Mouse (Mus musculus): ENCODE measurements around the gene Slc35g3. TPM values are rescaled to one million over a fixed set of nuclear protein-coding genes. Genes with fewer than 3 reads are reported as not detected.

Slc35g3 gene
- total RNA-seq, 1 experiment: 0.22 TPM

GRCm38 (mm10) chr11:69793429-69793828 is 31.7 kb upstream of the Slc35g3 start:
- Histone ChIP-seq H3K4me3 (ENCODE audit: insufficient read depth in 1 of 2, low read depth in 1 of 2, low read length in 2 of 2, poor library complexity in 1 of 2, severe bottlenecking in 1 of 2) (no peak overlapping the region), H3K36me3 (ENCODE audit: control insufficient read depth, insufficient read depth, low read length, poor library complexity, severe bottlenecking) (no peaks in the 10 kb centered on the region), H3K4me1 (ENCODE audit: control insufficient read depth in 2 of 2, insufficient read depth in 2 of 2, low read length in 2 of 2, poor library complexity in 1 of 2) (peaks cover 2 to 3% of the 10 kb centered on the region in 2 experiments; a peak in 3 of 4 replicates), H3K9ac (ENCODE audit: insufficient read depth, low read depth, low read length, poor library complexity, severe bottlenecking) (no peak overlapping the region), H3K9me3 (ENCODE audit: control insufficient read depth, insufficient read depth, low read depth, low read length) (no peaks in the 10 kb centered on the region), H3K27ac (ENCODE audit: insufficient read depth, low read depth, low read length, poor library complexity, severe bottlenecking) (no peak overlapping the region)
- no peak for DNase-seq (ENCODE audit: low read depth, low spot score)
- no peak for TF ChIP-seq CHD2 (IDR thresholded peaks at IDR 0.05; ENCODE audit: low read depth, low read length)
- TF ChIP-seq ZC3H11A (IDR thresholded peaks at IDR 0.05; ENCODE audit: borderline replicate concordance, low read depth, low read length): no peak
- TF ChIP-seq MAFK (IDR thresholded peaks at IDR 0.05; ENCODE audit: insufficient read depth, low read depth, low read length): no peak
- TF ChIP-seq HCFC1 (IDR thresholded peaks at IDR 0.05; ENCODE audit: borderline replicate concordance, insufficient read depth, low read length): no peak
- TF ChIP-seq ZNF384 (IDR thresholded peaks at IDR 0.05; ENCODE audit: low read depth, low read length): no peak
- in situ Hi-C loops (cut with MboI; ENCODE audit: low sequenced_read_pairs in 2 of 2, unreplicated experiment in 2 of 2): no loop called here

GRCm38 (mm10) chr11:69791420-69791819 is 29.7 kb upstream of the Slc35g3 start:
- Histone ChIP-seq H3K4me1 (ENCODE audit: control insufficient read depth in 2 of 2, insufficient read depth in 2 of 2, low read length in 2 of 2, poor library complexity in 1 of 2) (peaks cover 3 to 11% of the 10 kb centered on the region in 2 experiments; a peak in 3 of 4 replicates), H3K9ac (ENCODE audit: insufficient read depth, low read depth, low read length, poor library complexity, severe bottlenecking) (no peak overlapping the region), H3K9me3 (ENCODE audit: control insufficient read depth, insufficient read depth, low read depth, low read length) (no peaks in the 10 kb centered on the region), H3K36me3 (ENCODE audit: control insufficient read depth, insufficient read depth, low read length, poor library complexity, severe bottlenecking) (no peaks in the 10 kb centered on the region), H3K4me3 (ENCODE audit: insufficient read depth in 1 of 2, low read depth in 1 of 2, low read length in 2 of 2, poor library complexity in 1 of 2, severe bottlenecking in 1 of 2) (no peak overlapping the region), H3K27ac (ENCODE audit: insufficient read depth, low read depth, low read length, poor library complexity, severe bottlenecking) (no peak overlapping the region)
- DNase-seq (ENCODE audit: low read depth, low spot score): no peak
- in situ Hi-C loops (cut with MboI; ENCODE audit: low sequenced_read_pairs in 2 of 2, unreplicated experiment in 2 of 2): no loop called here
- TF ChIP-seq ZNF384 (IDR thresholded peaks at IDR 0.05; ENCODE audit: low read depth, low read length): no peak
- no peak for TF ChIP-seq MAFK (IDR thresholded peaks at IDR 0.05; ENCODE audit: insufficient read depth, low read depth, low read length)
- TF ChIP-seq ZC3H11A (IDR thresholded peaks at IDR 0.05; ENCODE audit: borderline replicate concordance, low read depth, low read length): no peak
- no peak for TF ChIP-seq HCFC1 (IDR thresholded peaks at IDR 0.05; ENCODE audit: borderline replicate concordance, insufficient read depth, low read length)

- in situ Hi-C loops (cut with MboI; ENCODE audit: low sequenced_read_pairs in 2 of 2, unreplicated experiment in 2 of 2): no loop called here
- Histone ChIP-seq H3K4me3 (ENCODE audit: insufficient read depth in 1 of 2, low read depth in 1 of 2, low read length in 2 of 2, poor library complexity in 1 of 2, severe bottlenecking in 1 of 2) (no peak overlapping the region), H3K9ac (ENCODE audit: insufficient read depth, low read depth, low read length, poor library complexity, severe bottlenecking) (no peak overlapping the region), H3K4me1 (ENCODE audit: control insufficient read depth in 2 of 2, insufficient read depth in 2 of 2, low read length in 2 of 2, poor library complexity in 1 of 2) (peaks cover 0 to 15% of the 10 kb centered on the region in 2 experiments; a peak in 2 of 4 replicates), H3K36me3 (ENCODE audit: control insufficient read depth, insufficient read depth, low read length, poor library complexity, severe bottlenecking) (no peaks in the 10 kb centered on the region), H3K27ac (ENCODE audit: insufficient read depth, low read depth, low read length, poor library complexity, severe bottlenecking) (no peak overlapping the region), H3K9me3 (ENCODE audit: control insufficient read depth, insufficient read depth, low read depth, low read length) (no peaks in the 10 kb centered on the region)
- TF ChIP-seq ZC3H11A (IDR thresholded peaks at IDR 0.05; ENCODE audit: borderline replicate concordance, low read depth, low read length): no peak
- TF ChIP-seq ZNF384 (IDR thresholded peaks at IDR 0.05; ENCODE audit: low read depth, low read length): no peak
- TF ChIP-seq MAFK (IDR thresholded peaks at IDR 0.05; ENCODE audit: insufficient read depth, low read depth, low read length): no peak
- no peak for TF ChIP-seq HCFC1 (IDR thresholded peaks at IDR 0.05; ENCODE audit: borderline replicate concordance, insufficient read depth, low read length)
- no peak for TF ChIP-seq CHD2 (IDR thresholded peaks at IDR 0.05; ENCODE audit: low read depth, low read length)
- no peak for DNase-seq (ENCODE audit: low read depth, low spot score)
These were observed 27.7 kb upstream of the Slc35g3 start for GRCm38 (mm10) chr11:69789431-69789830.

GRCm38 (mm10) chr11:69787306-69787705 is 25.5 kb upstream of the Slc35g3 start:
- Histone ChIP-seq H3K9ac (ENCODE audit: insufficient read depth, low read depth, low read length, poor library complexity, severe bottlenecking) (no peak overlapping the region), H3K27ac (ENCODE audit: insufficient read depth, low read depth, low read length, poor library complexity, severe bottlenecking) (no peak overlapping the region), H3K36me3 (ENCODE audit: control insufficient read depth, insufficient read depth, low read length, poor library complexity, severe bottlenecking) (no peaks in the 10 kb centered on the region), H3K4me1 (ENCODE audit: control insufficient read depth in 2 of 2, insufficient read depth in 2 of 2, low read length in 2 of 2, poor library complexity in 1 of 2) (peaks cover 3 to 20% of the 10 kb centered on the region in 2 experiments), H3K9me3 (ENCODE audit: control insufficient read depth, insufficient read depth, low read depth, low read length) (no peaks in the 10 kb centered on the region), H3K4me3 (ENCODE audit: insufficient read depth in 1 of 2, low read depth in 1 of 2, low read length in 2 of 2, poor library complexity in 1 of 2, severe bottlenecking in 1 of 2) (no peak overlapping the region)
- in situ Hi-C loops (cut with MboI; ENCODE audit: low sequenced_read_pairs in 2 of 2, unreplicated experiment in 2 of 2): no loop called here
- TF ChIP-seq ZC3H11A (IDR thresholded peaks at IDR 0.05; ENCODE audit: borderline replicate concordance, low read depth, low read length): no peak
- no peak for DNase-seq (ENCODE audit: low read depth, low spot score)

DNA sequence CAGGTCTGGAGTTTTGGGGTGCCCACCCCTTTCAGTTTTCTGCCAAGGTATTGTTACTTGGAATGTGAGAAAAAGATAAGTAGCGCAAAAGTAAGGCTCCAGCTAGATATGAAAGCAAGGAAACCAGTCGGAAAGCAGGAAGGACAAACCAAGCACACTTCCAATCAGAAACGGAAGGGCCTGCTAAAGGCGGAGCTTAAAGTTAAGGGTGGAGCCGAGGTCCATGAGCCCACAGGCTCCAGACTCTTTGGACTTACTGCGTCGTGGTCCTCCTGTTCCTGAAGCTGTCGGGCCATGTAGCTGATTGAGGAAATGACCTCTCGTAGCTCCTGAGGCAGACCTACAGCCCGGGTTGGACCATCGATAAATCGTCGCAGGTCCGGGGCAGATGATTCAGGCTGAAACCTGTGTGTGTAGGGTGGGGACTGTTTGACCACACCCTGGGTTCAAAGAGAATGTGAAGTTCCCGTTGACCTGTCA is 23.1 kb upstream of the Slc35g3 start:
- in situ Hi-C loops (cut with MboI; ENCODE audit: low sequenced_read_pairs in 2 of 2, unreplicated experiment in 2 of 2): no loop called here
- no peak for TF ChIP-seq ZC3H11A (IDR thresholded peaks at IDR 0.05; ENCODE audit: borderline replicate concordance, low read depth, low read length)
- TF ChIP-seq MAFK (IDR thresholded peaks at IDR 0.05; ENCODE audit: insufficient read depth, low read depth, low read length): no peak
- TF ChIP-seq CHD2 (IDR thresholded peaks at IDR 0.05; ENCODE audit: low read depth, low read length): no peak
- no peak for TF ChIP-seq HCFC1 (IDR thresholded peaks at IDR 0.05; ENCODE audit: borderline replicate concordance, insufficient read depth, low read length)
- no peak for TF ChIP-seq ZNF384 (IDR thresholded peaks at IDR 0.05; ENCODE audit: low read depth, low read length)
- H3K4me3 ChIP-seq (ENCODE audit: insufficient read depth in 1 of 2, low read depth in 1 of 2, low read length in 2 of 2, poor library complexity in 1 of 2, severe bottlenecking in 1 of 2): peak overlapping the region; percentile 50 to 67
- H3K9ac ChIP-seq (ENCODE audit: insufficient read depth, low read depth, low read length, poor library complexity, severe bottlenecking): peak overlapping the region; percentile 62
- H3K9me3 ChIP-seq (ENCODE audit: control insufficient read depth, insufficient read depth, low read depth, low read length): no peaks in the 10 kb centered on the region
- no peak for DNase-seq (ENCODE audit: low read depth, low spot score)
- no peaks in the 10 kb centered on the region for H3K36me3 ChIP-seq (ENCODE audit: control insufficient read depth, insufficient read depth, low read length, poor library complexity, severe bottlenecking)
- 0 out of 2 replicates have a peak overlapping the region, but pooled peaks have one; percentile 22 for H3K27ac ChIP-seq (ENCODE audit: insufficient read depth, low read depth, low read length, poor library complexity, severe bottlenecking)
- peaks cover 3 to 26% of the 10 kb centered on the region in 2 experiments for H3K4me1 ChIP-seq (ENCODE audit: control insufficient read depth in 2 of 2, insufficient read depth in 2 of 2, low read length in 2 of 2, poor library complexity in 1 of 2)

Data from ES-E14 (cell line).